Mouse (Mus musculus): ENCODE data around the gene Tnk2.
A peak's percentile ranks its signal among the peaks of the same experiment; 100 is the strongest.

Tnk2 gene

GRCm38 (mm10) chr16:32723163-32723562, 79.5 kb downstream of the Tnk2 start:
- no peak for DNase-seq

GRCm38 (mm10) chr16:32723767-32724166, 80.1 kb downstream of the Tnk2 start:
- no peak for DNase-seq

- DNase-seq = peak; percentile 33
Observed at GRCm38 (mm10) chr16:32724259-32724658, 80.6 kb downstream of the Tnk2 start.

GRCm38 (mm10) chr16:32726501-32726900, 82.8 kb downstream of the Tnk2 start:
- no peak for DNase-seq

- no peak for DNase-seq
Observed at GRCm38 (mm10) chr16:32728240-32728639, 84.6 kb downstream of the Tnk2 start.

- no peak for DNase-seq
Observed at GRCm38 (mm10) chr16:32728730-32729129, 85.1 kb downstream of the Tnk2 start.
